Mouse (Mus musculus): ENCODE measurements around the gene Dusp7. TPM values are rescaled to one million over a fixed set of nuclear protein-coding genes. Genes with fewer than 3 reads are reported as not detected.

The Dusp7 gene
- total and polyA plus RNA-seq, 3 experiments = 5.5 to 12.2 TPM; not detected in 1

- Histone ChIP-seq H3K9me3 (replicated peaks; ENCODE audit: insufficient read depth, low read length) (no peaks in the 10 kb centered on the region), H3K79me2 (ENCODE audit: control insufficient read depth, insufficient read depth, low read length, poor library complexity) (peaks cover 15% of the 10 kb centered on the region), H3K4me1 (ENCODE audit: control insufficient read depth in 1 of 2, insufficient read depth in 2 of 2, low read length in 2 of 2) (peaks cover 0 to 16% of the 10 kb centered on the region in 2 experiments; a peak in 2 of 4 replicates), H3K27ac (ENCODE audit: control insufficient read depth, low read depth, low read length) (no peak overlapping the region), H3K4me3 (ENCODE audit: control insufficient read depth in 1 of 2, insufficient read depth in 1 of 2, low read depth in 2 of 2, low read length in 2 of 2) (no peak overlapping the region), H3K36me3 (ENCODE audit: control insufficient read depth in 1 of 2, insufficient read depth in 2 of 2, low read length in 2 of 2) (peaks cover 0 to 4% of the 10 kb centered on the region in 2 experiments; a peak in 2 of 4 replicates), H3K27me3 (ENCODE audit: control insufficient read depth in 1 of 2, insufficient read depth in 2 of 2, low read length in 2 of 2) (no peaks in the 10 kb centered on the region), H3K9ac (ENCODE audit: control insufficient read depth, low read depth, low read length, poor library complexity, severe bottlenecking) (no peak overlapping the region)
- no peak for DNase-seq (ENCODE audit: low read depth, low spot score)
- TF ChIP-seq MXI1 (IDR thresholded peaks at IDR 0.05; ENCODE audit: low read depth, low read length) = no peak
- TF ChIP-seq ZMIZ1 (IDR thresholded peaks at IDR 0.05; ENCODE audit: low read depth, low read length) = no peak
- TF ChIP-seq MAZ (IDR thresholded peaks at IDR 0.05; ENCODE audit: low read depth, low read length) = no peak
- no peak for TF ChIP-seq MAFK (IDR thresholded peaks at IDR 0.05; ENCODE audit: borderline replicate concordance, low read depth, low read length)
- no peak for TF ChIP-seq KAT2A (conservative IDR thresholded peaks at IDR 0.05; ENCODE audit: low read depth, low read length)
These were observed 2.9 kb downstream of the Dusp7 start for GRCm38 (mm10) chr9:106371384-106371671.

- Histone ChIP-seq H3K27me3 (ENCODE audit: control insufficient read depth in 1 of 2, insufficient read depth in 2 of 2, low read length in 2 of 2) (no peaks in the 10 kb centered on the region), H3K79me2 (ENCODE audit: control insufficient read depth, insufficient read depth, low read length, poor library complexity) (peaks cover 15% of the 10 kb centered on the region), H3K4me3 (ENCODE audit: control insufficient read depth in 1 of 2, insufficient read depth in 1 of 2, low read depth in 2 of 2, low read length in 2 of 2) (no peak overlapping the region), H3K27ac (ENCODE audit: control insufficient read depth, low read depth, low read length) (no peak overlapping the region), H3K9ac (ENCODE audit: control insufficient read depth, low read depth, low read length, poor library complexity, severe bottlenecking) (no peak overlapping the region), H3K9me3 (replicated peaks; ENCODE audit: insufficient read depth, low read length) (no peaks in the 10 kb centered on the region), H3K4me1 (ENCODE audit: control insufficient read depth in 1 of 2, insufficient read depth in 2 of 2, low read length in 2 of 2) (peaks cover 0 to 12% of the 10 kb centered on the region in 2 experiments; a peak in 2 of 4 replicates), H3K36me3 (ENCODE audit: control insufficient read depth in 1 of 2, insufficient read depth in 2 of 2, low read length in 2 of 2) (peaks cover 0 to 4% of the 10 kb centered on the region in 2 experiments; a peak in 2 of 4 replicates)
- TF ChIP-seq MYC (IDR thresholded peaks at IDR 0.05; ENCODE audit: low read depth, low read length) (no peak), POLR2A (IDR thresholded peaks at IDR 0.05; ENCODE audit: control insufficient read depth in 1 of 2, insufficient read depth in 1 of 2, low read depth in 1 of 2, low read length in 2 of 2, poor library complexity in 1 of 2) (no peak), CHD1 (IDR thresholded peaks at IDR 0.05; ENCODE audit: low read depth, low read length) (no peak), MXI1 (IDR thresholded peaks at IDR 0.05; ENCODE audit: low read depth, low read length) (no peak)
- no peak for DNase-seq (ENCODE audit: low read depth, low spot score)
These were observed 3.3 kb downstream of the Dusp7 start for GRCm38 (mm10) chr9:106371776-106372175.

- no peak for DNase-seq (ENCODE audit: low read depth, low spot score)
- no peaks in the 10 kb centered on the region for H3K27me3 ChIP-seq (ENCODE audit: control insufficient read depth in 1 of 2, insufficient read depth in 2 of 2, low read length in 2 of 2)
- TF ChIP-seq GATA1 (IDR thresholded peaks at IDR 0.05; ENCODE audit: low read depth, low read length) = no peak
- TF ChIP-seq SIN3A (IDR thresholded peaks at IDR 0.05; ENCODE audit: low read length) = no peak
- no peak for TF ChIP-seq BHLHE40 (IDR thresholded peaks at IDR 0.05; ENCODE audit: borderline replicate concordance, low read depth, low read length)
- no peak for TF ChIP-seq MAFK (IDR thresholded peaks at IDR 0.05; ENCODE audit: borderline replicate concordance, low read depth, low read length)
- TF ChIP-seq TBP (IDR thresholded peaks at IDR 0.05; ENCODE audit: low read depth, low read length) = no peak
- TF ChIP-seq MYB (IDR thresholded peaks at IDR 0.05; ENCODE audit: low read depth, low read length) = no peak
- TF ChIP-seq MYC (IDR thresholded peaks at IDR 0.05; ENCODE audit: low read depth, low read length) = no peak
- TF ChIP-seq TAL1 (IDR thresholded peaks at IDR 0.05; ENCODE audit: low read length) = no peak
- no peak for TF ChIP-seq POLR2AphosphoS5 (IDR thresholded peaks at IDR 0.05; ENCODE audit: borderline replicate concordance, low read depth, low read length)
- no peak for TF ChIP-seq POLR2A (IDR thresholded peaks at IDR 0.05; ENCODE audit: control insufficient read depth in 1 of 2, insufficient read depth in 1 of 2, low read depth in 1 of 2, low read length in 2 of 2, poor library complexity in 1 of 2)
- no peak for TF ChIP-seq ZMIZ1 (IDR thresholded peaks at IDR 0.05; ENCODE audit: low read depth, low read length)
- TF ChIP-seq E2F4 (IDR thresholded peaks at IDR 0.05; ENCODE audit: borderline replicate concordance, low read depth, low read length) = no peak
- H3K27ac ChIP-seq (ENCODE audit: control insufficient read depth, low read depth, low read length) = no peak overlapping the region
- H3K36me3 ChIP-seq (ENCODE audit: control insufficient read depth in 1 of 2, insufficient read depth in 2 of 2, low read length in 2 of 2) = peaks cover 0 to 4% of the 10 kb centered on the region in 2 experiments; a peak in 2 of 4 replicates
- H3K79me2 ChIP-seq (ENCODE audit: control insufficient read depth, insufficient read depth, low read length, poor library complexity) = peaks cover 15% of the 10 kb centered on the region
- no peak overlapping the region for H3K4me3 ChIP-seq (ENCODE audit: control insufficient read depth in 1 of 2, insufficient read depth in 1 of 2, low read depth in 2 of 2, low read length in 2 of 2)
- peaks cover 0 to 12% of the 10 kb centered on the region in 2 experiments; a peak in 2 of 4 replicates for H3K4me1 ChIP-seq (ENCODE audit: control insufficient read depth in 1 of 2, insufficient read depth in 2 of 2, low read length in 2 of 2)
- H3K9ac ChIP-seq (ENCODE audit: control insufficient read depth, low read depth, low read length, poor library complexity, severe bottlenecking) = no peak overlapping the region
- H3K9me3 ChIP-seq (replicated peaks; ENCODE audit: insufficient read depth, low read length) = no peaks in the 10 kb centered on the region
These were observed 4.3 kb downstream of the Dusp7 start for GRCm38 (mm10) chr9:106372431-106373412.
